Mouse (Mus musculus) forebrain, embryonic 14.5 days (tissue): ENCODE data around the gene Gm20388. TPM values are rescaled to one million over a fixed set of nuclear protein-coding genes. Genes with fewer than 3 reads are reported as not detected.

Source experiments
- ATAC-seq: fragments of 200-750 bp; cut with Nextera tagmentation; 2 replicates; pipeline ENCODE4 v1.8.0; 2017; ENCODE audit warnings: mild to moderate bottlenecking, moderate library complexity
- DNase-seq: peaks from one replicate; pipeline ENCODE4 v3.0.0-alpha.2; 2015; ENCODE audit warnings: low spot score
- H3K27ac ChIP-seq: fragments of 300-500 bp; sonication (generic); 2 replicates; pipeline ENCODE4 v1.5.1; 2014; ENCODE audit warnings: low read depth, mild to moderate bottlenecking, control low read depth, low read length, moderate library complexity
- H3K27me3 ChIP-seq: fragments of 300-500 bp; sonication (generic); replicated peaks from 2 replicates; pipeline ENCODE4 v1.6.1; 2014; ENCODE audit warnings: low read length, control low read depth, mixed read lengths; ENCODE audit not compliant: control insufficient read depth, insufficient read depth
- H3K36me3 ChIP-seq: fragments of 300-500 bp; sonication (generic); 2 replicates; pipeline ENCODE4 v1.6.1; 2014; ENCODE audit warnings: low read length, control low read depth; ENCODE audit not compliant: control insufficient read depth, insufficient read depth
- H3K4me1 ChIP-seq: fragments of 300-500 bp; sonication (generic); 2 replicates; pipeline ENCODE4 v1.6.1; 2014; ENCODE audit warnings: antibody characterized with exemption, low read length, control low read depth; ENCODE audit not compliant: control insufficient read depth, insufficient read depth
- H3K4me2 ChIP-seq: fragments of 300-500 bp; sonication (generic); 2 replicates; pipeline ENCODE4 v1.6.1; 2014; ENCODE audit warnings: mild to moderate bottlenecking, control low read depth, low read length
- H3K4me3 ChIP-seq: fragments of 300-500 bp; sonication (generic); 2 replicates; pipeline ENCODE4 v1.5.1; 2014; ENCODE audit warnings: low read depth, low read length, control low read depth
- H3K9ac ChIP-seq: fragments of 300-500 bp; sonication (generic); 2 replicates; pipeline ENCODE4 v1.6.1; 2014; ENCODE audit warnings: mild to moderate bottlenecking, low read length, control low read depth, moderate library complexity
- H3K9me3 ChIP-seq: fragments of 300-500 bp; sonication (generic); replicated peaks from 2 replicates; pipeline ENCODE4 v1.6.1; 2016; ENCODE audit warnings: low read length, control low read depth, mixed read lengths; ENCODE audit not compliant: control insufficient read depth
- WGBS: fragments of 180-500 bp; shearing (Covaris S2); extraction: QIAGEN DNeasy Blood & Tissue Kit; methylation state at CpG from one replicate; pipeline ENCODE4 v1.1.7; 2014; 5-methylcytosine and 5-hydroxymethylcytosine counted together
- polyA plus RNA-seq: library from polyadenylated mRNA; unstranded; fragments of >200 nt; fragmentation: Nextera tagmentation; extraction: Ambion mirVana; gene quantifications from 2 replicates; pipeline ENCODE4 v1.2.1, GENCODE M21; 2014

The Gm20388 gene
- polyA plus RNA-seq, 1 experiment from 2014 or later = 7.4 TPM

GRCm38 (mm10) chr8:120094801-120095200 lies 184.2 kb downstream of the Gm20388 start:
- no peak for ATAC-seq
- H3K4me3 ChIP-seq = no peak overlapping the region
- DNase-seq = no peak
- no peak overlapping the region for H3K4me2 ChIP-seq
- no peaks in the 10 kb centered on the region for H3K9me3 ChIP-seq
- H3K27ac ChIP-seq = no peak overlapping the region
- peaks cover 32% of the 10 kb centered on the region for H3K36me3 ChIP-seq
- no peaks in the 10 kb centered on the region; the same call in 1 of the 2 replicates for H3K4me1 ChIP-seq
- H3K9ac ChIP-seq = no peak overlapping the region
- WGBS = 91% methylated on average over 10 of the region's 10 CpGs
- no peaks in the 10 kb centered on the region for H3K27me3 ChIP-seq

- ATAC-seq = no peak
- Histone ChIP-seq H3K9ac (no peak overlapping the region), H3K4me2 (no peak overlapping the region), H3K36me3 (peaks cover 17% of the 10 kb centered on the region), H3K27ac (no peak overlapping the region), H3K4me1 (peaks cover 7% of the 10 kb centered on the region), H3K27me3 (no peaks in the 10 kb centered on the region), H3K4me3 (no peak overlapping the region), H3K9me3 (no peaks in the 10 kb centered on the region)
- 79% methylated on average over 2 of the region's 2 CpGs for WGBS
- no peak for DNase-seq
Observed at GRCm38 (mm10) chr8:120096486-120096885, 185.8 kb downstream of the Gm20388 start.

- H3K4me2 ChIP-seq = peak overlapping the region; percentile 97
- H3K4me1 ChIP-seq = peaks cover 10% of the 10 kb centered on the region
- peak overlapping the region; percentile 90 for H3K9ac ChIP-seq
- H3K4me3 ChIP-seq = peak overlapping the region; percentile 92
- H3K27me3 ChIP-seq = no peaks in the 10 kb centered on the region
- DNase-seq (no peak), ATAC-seq (peak; percentile 13; the same call in 1 of the 2 replicates)
- 7% methylated on average over 25 of the region's 25 CpGs for WGBS
- peaks cover 3% of the 10 kb centered on the region; the same call in 1 of the 2 replicates for H3K36me3 ChIP-seq
- no peaks in the 10 kb centered on the region for H3K9me3 ChIP-seq
- peak overlapping the region; percentile 90 for H3K27ac ChIP-seq
Observed at GRCm38 (mm10) chr8:120100388-120101067, 189.9 kb downstream of the Gm20388 start.

- peak within 1 kb of the TSS; percentile 90 for H3K27ac ChIP-seq
- DNase-seq (peak; percentile 77), ATAC-seq (peak; percentile 89)
- H3K9ac ChIP-seq = peak within 1 kb of the TSS; percentile 90
- peak within 1 kb of the TSS; percentile 97 for H3K4me2 ChIP-seq
- H3K36me3 ChIP-seq = peaks cover 3% of the 10 kb centered on the region; the same call in 1 of the 2 replicates
- H3K9me3 ChIP-seq = no peaks in the 10 kb centered on the region
- no peaks in the 10 kb centered on the region for H3K27me3 ChIP-seq
- under 1% methylated on average over 87 of the region's 88 CpGs for WGBS
- H3K4me3 ChIP-seq = peak within 1 kb of the TSS; percentile 92
- H3K4me1 ChIP-seq = peaks cover 10% of the 10 kb centered on the region
Observed at GRCm38 (mm10) chr8:120101068-120101972, 190.7 kb downstream of the Gm20388 start, which contains the start of gene Zdhhc7. Zdhhc7 (minus strand) TSS chr8:120101482.

- Histone ChIP-seq H3K4me2 (no peak overlapping the region), H3K27me3 (no peaks in the 10 kb centered on the region), H3K9ac (no peak overlapping the region), H3K9me3 (no peaks in the 10 kb centered on the region), H3K4me1 (peaks cover 10% of the 10 kb centered on the region), H3K4me3 (no peak overlapping the region), H3K27ac (no peak overlapping the region), H3K36me3 (peaks cover 3% of the 10 kb centered on the region; the same call in 1 of the 2 replicates)
- WGBS = 91% methylated on average over 9 of the region's 9 CpGs
- no peak for DNase-seq
- ATAC-seq = no peak
Observed at GRCm38 (mm10) chr8:120103916-120104315, 193.3 kb downstream of the Gm20388 start.

DNA sequence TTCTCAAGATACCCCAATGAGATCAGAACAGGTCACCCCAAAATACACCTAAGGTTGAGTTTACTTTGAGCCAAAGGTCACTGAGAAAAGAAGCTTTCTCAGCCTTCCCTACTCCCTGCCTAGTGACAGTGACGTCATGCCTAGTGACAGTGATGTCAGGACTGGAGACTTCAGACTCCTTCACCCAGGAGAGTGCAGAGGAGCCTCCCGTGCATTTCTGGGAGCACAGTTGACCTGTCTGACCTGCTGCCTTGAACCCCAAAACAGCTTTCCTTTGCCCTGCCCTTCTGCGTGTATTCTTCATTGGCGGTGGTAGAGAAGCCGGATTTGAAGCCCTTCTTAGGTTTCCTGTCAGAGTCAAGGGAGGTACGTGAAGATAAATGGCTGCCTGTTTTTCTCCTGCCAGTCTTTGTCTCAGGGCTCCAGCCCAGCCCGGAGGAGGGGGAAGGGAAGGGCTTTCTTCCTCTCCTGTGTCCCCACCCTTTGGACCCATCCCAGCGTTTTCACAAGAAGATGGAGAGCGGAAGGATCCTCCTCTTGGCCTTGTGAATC lies 194.2 kb downstream of the Gm20388 start:
- peaks cover 10% of the 10 kb centered on the region for H3K4me1 ChIP-seq
- ATAC-seq (no peak), DNase-seq (no peak)
- H3K4me2 ChIP-seq = no peak overlapping the region
- H3K4me3 ChIP-seq = no peak overlapping the region
- H3K9ac ChIP-seq = no peak overlapping the region
- no peaks in the 10 kb centered on the region for H3K27me3 ChIP-seq
- 72% methylated on average over 9 of the region's 9 CpGs for WGBS
- H3K27ac ChIP-seq = no peak overlapping the region
- no peaks in the 10 kb centered on the region for H3K9me3 ChIP-seq
- H3K36me3 ChIP-seq = peaks cover 3% of the 10 kb centered on the region; the same call in 1 of the 2 replicates

GRCm38 (mm10) chr8:120109149-120109548 lies 198.5 kb downstream of the Gm20388 start:
- H3K4me1 ChIP-seq = peaks cover 6% of the 10 kb centered on the region
- H3K9ac ChIP-seq = no peak overlapping the region
- H3K36me3 ChIP-seq = 0 out of 2 replicates have a peak, but pooled peaks cover 3% of the 10 kb centered on the region
- no peaks in the 10 kb centered on the region for H3K9me3 ChIP-seq
- no peak overlapping the region for H3K27ac ChIP-seq
- no peaks in the 10 kb centered on the region for H3K27me3 ChIP-seq
- DNase-seq = no peak
- H3K4me3 ChIP-seq = no peak overlapping the region
- 67% methylated on average over 3 of the region's 3 CpGs for WGBS
- no peak for ATAC-seq
- H3K4me2 ChIP-seq = no peak overlapping the region

DNA sequence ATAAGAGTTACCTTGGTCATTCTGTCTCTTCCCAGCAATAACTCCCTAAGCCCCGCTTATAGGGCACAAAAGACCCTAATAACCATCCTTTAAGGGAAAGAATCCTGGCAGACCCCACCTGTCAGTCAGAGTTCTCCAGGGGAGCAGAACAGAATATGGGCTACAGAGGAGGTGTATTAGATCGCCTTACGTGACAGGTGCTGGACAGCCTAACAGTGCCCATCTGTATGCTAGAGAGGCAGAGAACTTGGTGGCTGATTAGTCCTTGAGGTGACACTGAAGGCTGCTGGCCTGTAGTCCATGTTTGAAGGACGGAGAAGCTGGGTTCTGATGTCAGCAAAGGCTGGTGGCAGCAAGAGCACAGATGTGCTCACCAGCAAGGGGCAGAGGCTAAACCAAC lies 200.3 kb downstream of the Gm20388 start:
- Histone ChIP-seq H3K36me3 (0 out of 2 replicates have a peak, but pooled peaks cover 3% of the 10 kb centered on the region), H3K27ac (no peak overlapping the region), H3K4me3 (no peak overlapping the region), H3K27me3 (peaks cover 11% of the 10 kb centered on the region), H3K9me3 (no peaks in the 10 kb centered on the region), H3K4me2 (no peak overlapping the region), H3K4me1 (peaks cover 11% of the 10 kb centered on the region), H3K9ac (no peak overlapping the region)
- ATAC-seq (no peak), DNase-seq (no peak)
- 83% methylated on average over 4 of the region's 4 CpGs for WGBS
